Mouse (Mus musculus) hindbrain, embryonic 12.5 days (tissue): ENCODE results near the gene Krt9. TPM values are rescaled to one million over a fixed set of nuclear protein-coding genes. Genes with fewer than 3 reads are reported as not detected.
A peak's percentile ranks its signal among the peaks of the same experiment; 100 is the strongest.

Experiments
- ATAC-seq: fragments of 200-750 bp; cut with Nextera tagmentation; 2 replicates; pipeline ENCODE4 v1.8.0; 2017; ENCODE audit warnings: moderate TSS enrichment; ENCODE audit not compliant: low FRiP score
- H3K27ac ChIP-seq: fragments of 300-500 bp; sonication (generic); 2 replicates; pipeline ENCODE4 v1.5.1; 2016; ENCODE audit warnings: mild to moderate bottlenecking
- H3K27me3 ChIP-seq: fragments of 300-500 bp; sonication (generic); 2 replicates; pipeline ENCODE4 v1.6.1; 2016; ENCODE audit warnings: mild to moderate bottlenecking
- H3K36me3 ChIP-seq: fragments of 300-500 bp; sonication (generic); 2 replicates; pipeline ENCODE4 v1.6.1; 2016; ENCODE audit warnings: mild to moderate bottlenecking
- H3K4me1 ChIP-seq: fragments of 300-500 bp; sonication (generic); 2 replicates; pipeline ENCODE4 v1.6.1; 2016
- H3K4me2 ChIP-seq: fragments of 300-500 bp; sonication (generic); replicated peaks from 2 replicates; pipeline ENCODE4 v1.6.1; 2016; ENCODE audit warnings: mild to moderate bottlenecking
- H3K4me3 ChIP-seq: fragments of 300-500 bp; sonication (generic); 2 replicates; pipeline ENCODE4 v1.5.1; 2016; ENCODE audit warnings: mild to moderate bottlenecking
- H3K9ac ChIP-seq: fragments of 300-500 bp; sonication (generic); 2 replicates; pipeline ENCODE4 v1.6.1; 2016; ENCODE audit warnings: mild to moderate bottlenecking, moderate library complexity
- H3K9me3 ChIP-seq: fragments of 300-500 bp; sonication (generic); replicated peaks from 2 replicates; pipeline ENCODE4 v1.6.1; 2016; ENCODE audit warnings: mild to moderate bottlenecking
- WGBS: fragments of 180-500 bp; shearing (Covaris S2); methylation state at CpG from one replicate; pipeline ENCODE4 v1.1.7; 2016; 5-methylcytosine and 5-hydroxymethylcytosine counted together
- polyA plus RNA-seq: library from polyadenylated mRNA; unstranded; fragments of >200 nt; fragmentation: Nextera tagmentation; extraction: Ambion mirVana; gene quantifications from 2 replicates; pipeline ENCODE4 v1.2.1, GENCODE M21; 2016

Gene Krt9
- polyA plus RNA-seq, 1 experiment from 2014 or later, result 0.08 TPM

DNA sequence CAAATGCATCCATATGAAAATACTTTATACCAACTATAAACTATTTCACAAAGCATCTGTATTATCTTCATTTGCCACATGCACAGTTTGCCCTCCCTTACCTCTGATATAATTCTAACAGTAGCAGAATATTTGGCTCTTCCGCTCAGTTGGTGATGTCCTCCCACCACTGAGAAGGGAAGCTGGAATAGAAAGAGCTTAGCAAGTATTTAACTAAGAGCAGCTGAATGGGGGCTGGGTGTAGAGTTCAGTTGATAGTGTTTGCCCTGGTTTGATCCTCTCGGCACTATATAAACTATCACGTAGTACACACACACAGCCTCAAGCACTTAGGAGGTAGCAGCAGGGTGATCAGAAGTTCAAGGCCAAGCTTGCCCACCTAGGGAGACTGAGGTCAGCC lies 13.8 kb downstream of the Krt9 start:
- ATAC-seq, result no peak
- H3K4me1 ChIP-seq, result no peaks in the 10 kb centered on the region
- H3K4me3 ChIP-seq, result no peak overlapping the region
- no peak overlapping the region for H3K9ac ChIP-seq
- 84% methylated on average over 3 of the region's 3 CpGs for WGBS
- H3K4me2 ChIP-seq, result no peak overlapping the region
- no peaks in the 10 kb centered on the region for H3K36me3 ChIP-seq
- no peaks in the 10 kb centered on the region for H3K9me3 ChIP-seq
- no peak overlapping the region for H3K27ac ChIP-seq
- no peaks in the 10 kb centered on the region for H3K27me3 ChIP-seq

DNA sequence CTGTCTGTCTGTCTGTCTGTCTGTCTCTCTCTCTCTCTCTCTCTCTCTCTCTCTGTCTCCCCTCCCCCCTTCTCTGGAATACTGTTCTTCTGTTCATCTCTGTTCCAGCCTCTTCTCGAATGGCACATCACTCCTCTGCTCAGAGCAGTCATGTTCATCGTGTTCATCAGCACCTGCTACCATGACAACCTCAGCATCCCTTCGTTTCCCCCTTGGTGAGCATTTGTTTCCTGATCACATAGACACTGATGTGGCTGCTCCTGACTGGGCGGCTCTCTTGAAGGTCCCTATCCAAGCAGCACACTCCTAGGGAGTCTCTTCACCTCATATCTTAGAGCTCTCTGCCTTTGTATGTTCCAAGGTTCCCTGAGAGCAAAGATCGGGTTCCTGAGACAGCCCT lies 14.7 kb downstream of the Krt9 start:
- Histone ChIP-seq H3K4me2 (no peak overlapping the region), H3K27me3 (no peaks in the 10 kb centered on the region), H3K4me3 (no peak overlapping the region), H3K27ac (no peak overlapping the region), H3K9me3 (no peaks in the 10 kb centered on the region), H3K4me1 (no peaks in the 10 kb centered on the region), H3K9ac (no peak overlapping the region), H3K36me3 (no peaks in the 10 kb centered on the region)
- no peak for ATAC-seq
- 71% methylated on average over 5 of the region's 5 CpGs for WGBS

DNA sequence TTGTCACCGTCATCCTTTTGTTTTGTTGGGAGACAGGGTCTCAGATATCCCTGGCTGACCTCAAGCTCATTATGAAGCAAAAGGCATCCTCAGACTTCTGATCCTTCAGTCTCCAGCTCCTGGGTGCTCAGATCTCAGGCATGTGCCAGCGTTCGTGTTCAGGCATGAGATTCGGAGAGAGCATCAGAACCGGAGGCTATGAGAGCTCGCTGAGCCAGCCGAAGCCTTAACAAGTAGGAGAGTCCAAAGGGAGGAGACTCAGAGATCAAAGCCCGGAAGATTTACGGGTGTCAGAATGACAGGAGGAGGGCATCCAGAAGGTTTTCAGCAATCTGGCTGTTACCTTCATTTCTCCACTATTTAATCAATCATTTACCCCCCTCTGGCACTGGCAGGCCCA lies 16.3 kb downstream of the Krt9 start:
- no peak overlapping the region for H3K9ac ChIP-seq
- H3K4me1 ChIP-seq, result no peaks in the 10 kb centered on the region
- ATAC-seq, result no peak
- no peaks in the 10 kb centered on the region for H3K27me3 ChIP-seq
- no peak overlapping the region for H3K27ac ChIP-seq
- no peaks in the 10 kb centered on the region for H3K9me3 ChIP-seq
- H3K4me3 ChIP-seq, result no peak overlapping the region
- no peaks in the 10 kb centered on the region for H3K36me3 ChIP-seq
- WGBS, result 82% methylated on average over 9 of the region's 9 CpGs
- no peak overlapping the region for H3K4me2 ChIP-seq

DNA sequence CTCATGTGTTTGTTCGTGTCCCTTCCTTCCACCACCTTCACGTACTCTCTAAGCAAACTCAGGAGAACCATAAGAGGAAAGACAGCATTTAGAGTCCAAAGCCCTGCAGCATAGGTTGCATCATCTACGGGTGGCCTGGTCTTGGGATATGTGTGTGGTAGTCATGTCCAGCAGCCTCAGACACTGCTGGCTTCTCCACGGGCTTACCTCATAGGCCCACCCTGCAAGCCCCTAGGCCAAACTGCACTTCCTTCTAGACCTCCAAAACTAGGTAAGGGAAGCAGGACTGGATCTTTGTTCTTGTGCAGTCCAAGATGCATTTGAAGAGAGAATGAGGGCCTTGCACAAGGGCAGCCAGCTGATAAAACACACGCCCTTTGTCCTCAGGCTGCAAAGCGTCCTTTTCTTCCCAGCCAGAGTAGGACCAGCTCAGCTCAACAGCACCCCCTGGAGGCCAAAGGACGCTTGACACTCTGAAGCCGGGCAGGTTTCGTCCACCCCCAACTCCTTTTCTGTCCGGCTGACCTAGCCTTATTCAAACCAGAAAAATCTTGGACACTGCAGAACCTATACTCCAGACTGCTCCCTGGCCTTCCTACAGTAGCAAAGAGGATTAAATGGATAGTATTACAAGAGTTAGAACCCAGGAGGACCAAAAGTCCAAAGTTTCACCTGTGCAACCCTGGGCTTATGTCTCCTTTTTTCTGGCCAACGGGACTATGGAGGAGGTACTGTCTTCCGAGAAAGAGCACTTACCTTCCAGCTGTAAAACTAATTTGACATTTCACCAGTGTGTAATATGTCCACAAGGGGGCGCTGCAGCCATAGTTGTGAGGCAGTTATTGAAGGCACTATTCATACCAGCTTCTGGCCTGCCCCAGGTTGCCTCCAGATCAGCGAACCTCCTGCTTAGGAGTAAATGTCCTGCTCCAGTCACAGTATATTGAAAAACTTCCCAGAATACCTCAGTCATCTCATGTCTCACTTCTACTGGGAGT lies 24.0 kb downstream of the Krt9 start:
- Histone ChIP-seq H3K9me3 (no peaks in the 10 kb centered on the region), H3K4me2 (no peak overlapping the region), H3K4me1 (no peaks in the 10 kb centered on the region), H3K9ac (no peak overlapping the region), H3K36me3 (no peaks in the 10 kb centered on the region), H3K4me3 (no peak overlapping the region), H3K27ac (no peak overlapping the region), H3K27me3 (no peaks in the 10 kb centered on the region)
- WGBS, result 34% methylated on average over 14 of the region's 14 CpGs
- ATAC-seq, result peak; percentile 40; the same call in 1 of the 2 replicates

DNA sequence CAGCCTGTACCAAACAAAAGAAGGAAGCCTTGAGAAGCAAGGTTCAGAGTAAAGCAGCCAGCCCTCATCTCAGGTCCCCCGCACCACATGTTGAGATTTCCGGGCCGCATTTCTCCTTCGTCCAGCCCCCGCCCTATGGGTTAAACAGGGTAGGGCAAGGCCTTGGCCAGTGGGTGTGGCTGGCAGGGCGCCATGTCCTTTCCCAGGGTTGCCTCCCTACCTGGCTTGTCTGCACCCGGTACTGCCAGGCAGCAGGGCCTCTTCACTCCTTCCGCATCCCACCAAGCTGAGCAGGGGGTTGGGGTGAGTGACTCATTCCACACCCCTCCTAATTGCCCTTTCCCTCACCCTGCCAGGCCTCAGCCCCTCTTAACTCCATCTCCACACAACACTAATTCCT lies 25.0 kb downstream of the Krt9 start:
- H3K4me3 ChIP-seq, result no peak overlapping the region
- no peak overlapping the region for H3K9ac ChIP-seq
- ATAC-seq, result no peak
- H3K27ac ChIP-seq, result no peak overlapping the region
- H3K36me3 ChIP-seq, result no peaks in the 10 kb centered on the region
- no peaks in the 10 kb centered on the region for H3K9me3 ChIP-seq
- H3K4me1 ChIP-seq, result no peaks in the 10 kb centered on the region
- 80% methylated on average over 8 of the region's 8 CpGs for WGBS
- H3K4me2 ChIP-seq, result no peak overlapping the region
- no peaks in the 10 kb centered on the region for H3K27me3 ChIP-seq

DNA sequence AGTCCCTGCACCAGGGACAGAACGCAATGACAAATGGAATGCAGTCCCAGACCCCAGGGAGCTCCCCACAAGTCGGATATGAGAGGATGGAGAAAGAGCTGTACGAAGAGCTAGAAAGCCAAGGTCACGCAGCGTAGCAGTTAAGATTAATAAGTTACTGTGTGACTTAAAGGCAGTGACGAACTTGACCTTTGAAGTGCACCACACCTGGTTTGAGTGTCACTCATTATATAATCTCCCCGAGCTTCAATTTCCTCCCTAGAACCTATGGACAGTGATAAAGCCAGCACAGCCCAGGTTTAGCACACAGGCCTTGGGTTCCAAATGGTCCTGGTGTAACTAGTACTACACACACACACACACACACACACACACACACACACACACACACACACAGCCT lies 28.7 kb downstream of the Krt9 start:
- WGBS, result 55% methylated on average over 7 of the region's 7 CpGs
- H3K27me3 ChIP-seq, result no peaks in the 10 kb centered on the region
- H3K9ac ChIP-seq, result no peak overlapping the region
- H3K36me3 ChIP-seq, result no peaks in the 10 kb centered on the region
- no peak overlapping the region for H3K27ac ChIP-seq
- no peak for ATAC-seq
- no peaks in the 10 kb centered on the region for H3K4me1 ChIP-seq
- H3K4me3 ChIP-seq, result no peak overlapping the region
- no peaks in the 10 kb centered on the region for H3K9me3 ChIP-seq
- no peak overlapping the region for H3K4me2 ChIP-seq

DNA sequence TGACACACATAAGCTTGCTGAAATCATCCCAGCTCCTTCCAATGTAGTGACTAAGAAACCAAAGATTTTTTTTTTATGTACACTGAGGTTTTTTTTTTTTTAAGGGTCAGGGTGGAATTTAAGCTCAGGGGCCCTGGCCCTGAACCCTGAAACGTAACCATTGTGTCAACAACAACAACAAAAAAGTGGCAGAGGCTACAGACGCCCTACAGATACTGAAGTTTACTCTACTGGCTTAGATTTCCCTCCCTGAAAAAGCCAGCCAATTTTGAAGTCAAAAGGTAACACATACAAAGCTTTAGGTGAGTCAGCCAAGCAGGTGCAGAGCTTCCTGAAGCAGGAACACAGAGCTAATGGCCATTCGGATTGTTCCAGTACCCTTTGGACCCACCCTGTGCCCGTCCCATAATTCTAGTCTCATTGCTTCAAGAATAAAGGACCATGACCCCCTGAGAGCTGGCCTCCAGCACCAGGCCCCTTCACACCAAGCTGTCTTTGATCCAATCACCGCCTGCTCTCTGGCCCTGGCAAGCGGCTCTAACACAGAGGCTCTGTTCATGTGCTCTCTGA lies 35.1 kb downstream of the Krt9 start:
- Histone ChIP-seq H3K27ac (no peak overlapping the region), H3K27me3 (no peaks in the 10 kb centered on the region), H3K4me1 (no peaks in the 10 kb centered on the region), H3K4me2 (no peak overlapping the region), H3K9ac (no peak overlapping the region), H3K36me3 (no peaks in the 10 kb centered on the region), H3K9me3 (no peaks in the 10 kb centered on the region), H3K4me3 (no peak overlapping the region)
- WGBS, result 73% methylated on average over 6 of the region's 6 CpGs
- no peak for ATAC-seq

DNA sequence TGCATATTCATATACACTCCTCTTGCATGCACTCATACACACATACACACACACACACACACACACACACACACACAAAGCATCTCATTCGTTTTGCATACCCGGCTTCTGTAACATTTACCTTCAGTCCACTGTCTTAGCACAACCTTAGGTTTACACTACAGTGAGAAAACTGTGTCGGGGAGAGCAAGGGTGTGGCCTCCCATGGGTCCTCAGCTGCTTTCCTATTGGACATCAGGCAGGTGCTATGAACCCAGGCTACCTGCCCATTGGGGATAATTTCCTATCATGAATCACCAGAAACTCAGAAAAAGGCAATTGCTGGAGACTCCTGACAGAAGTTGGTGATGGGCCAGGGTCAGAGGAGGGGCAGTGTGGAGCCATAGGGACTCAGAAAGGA lies 35.7 kb downstream of the Krt9 start:
- no peak overlapping the region for H3K9ac ChIP-seq
- ATAC-seq, result no peak
- H3K4me2 ChIP-seq, result no peak overlapping the region
- no peaks in the 10 kb centered on the region for H3K9me3 ChIP-seq
- H3K4me1 ChIP-seq, result no peaks in the 10 kb centered on the region
- WGBS, result 86% methylated on average over 3 of the region's 3 CpGs
- no peak overlapping the region for H3K4me3 ChIP-seq
- H3K27me3 ChIP-seq, result no peaks in the 10 kb centered on the region
- H3K36me3 ChIP-seq, result no peaks in the 10 kb centered on the region
- no peak overlapping the region for H3K27ac ChIP-seq

DNA sequence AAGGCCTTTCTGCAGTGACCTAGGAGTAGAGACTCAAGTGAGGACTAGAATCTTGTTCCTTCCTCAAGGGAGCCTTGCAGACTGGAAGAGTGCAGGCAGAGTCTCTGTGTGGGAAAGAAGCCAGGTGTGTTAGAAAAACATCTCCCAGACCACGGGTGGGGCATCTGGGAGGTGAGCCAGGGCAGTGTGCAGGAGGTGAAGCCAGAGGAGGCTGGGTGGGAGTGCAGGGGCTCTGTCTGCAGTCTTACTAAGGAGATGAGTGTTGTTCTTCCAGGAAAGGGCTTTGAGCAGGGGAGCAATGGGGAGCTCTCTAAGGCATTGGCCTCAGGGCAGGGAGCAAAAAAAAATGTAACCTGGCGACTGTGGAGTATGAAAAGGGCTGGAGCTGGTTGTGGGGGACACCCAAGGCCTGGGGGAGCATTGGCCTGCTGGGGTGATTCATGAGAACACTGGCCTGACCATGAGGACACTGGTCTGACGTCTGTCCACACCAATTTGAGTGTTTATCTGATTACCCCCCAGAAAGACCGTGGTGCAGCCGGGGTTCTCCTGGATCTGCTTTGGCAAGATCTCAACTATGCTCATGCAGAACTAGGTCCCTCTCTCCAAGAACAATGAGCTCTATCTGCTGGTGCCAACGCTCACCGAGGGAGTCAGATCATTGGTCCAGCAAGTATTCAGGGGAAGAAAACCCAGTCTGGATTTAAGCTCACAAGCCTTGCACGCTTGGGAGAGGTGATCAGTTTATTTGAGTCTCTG lies 37.4 kb downstream of the Krt9 start:
- no peaks in the 10 kb centered on the region for H3K36me3 ChIP-seq
- H3K27me3 ChIP-seq, result no peaks in the 10 kb centered on the region
- 74% methylated on average over 8 of the region's 8 CpGs for WGBS

DNA sequence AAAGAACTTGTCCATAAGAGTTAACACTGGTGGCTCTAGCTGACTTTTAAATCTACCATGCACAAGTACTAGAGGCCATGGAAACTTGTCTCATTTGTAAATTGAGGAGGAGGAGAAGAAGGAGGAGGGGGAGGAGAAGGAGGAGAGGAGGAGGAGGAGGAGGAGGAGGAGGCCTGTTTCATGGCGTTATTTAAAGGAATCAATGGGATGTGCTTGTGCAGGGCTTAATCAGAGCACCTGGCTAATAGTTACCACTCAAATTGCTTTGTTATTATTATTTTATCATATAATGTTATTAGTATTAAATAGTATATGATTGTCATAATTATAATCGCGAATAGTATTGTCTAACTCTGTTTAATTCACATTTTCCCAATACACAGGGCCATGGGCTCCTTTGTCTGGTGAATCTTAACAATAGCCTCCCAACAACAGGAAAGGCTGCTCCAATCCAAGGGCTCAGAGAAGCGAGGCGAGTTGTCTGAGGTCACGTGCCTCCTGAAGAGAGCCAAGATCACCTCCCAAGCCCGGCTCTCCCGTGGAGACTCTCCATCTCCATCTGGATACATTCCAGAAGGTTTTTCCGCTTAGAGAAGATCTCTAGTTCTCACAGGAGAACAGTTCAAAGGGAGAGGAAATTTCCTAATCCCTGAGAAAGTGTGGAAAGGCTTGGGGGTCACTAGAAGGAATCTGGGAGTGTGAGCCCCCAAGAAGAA lies 44.3 kb downstream of the Krt9 start, which contains the start of gene Krt19:
Gene Krt19, minus strand, starts transcription at position 51 of the 716 bp plus-strand sequence.
- ATAC-seq, result no peak
- H3K36me3 ChIP-seq, result no peaks in the 10 kb centered on the region
- WGBS, result 41% methylated on average over 9 of the region's 9 CpGs

More for the DNA sequence above, 37.4 kb downstream of the Krt9 start:
- Histone ChIP-seq H3K4me2 (no peak overlapping the region), H3K9me3 (no peaks in the 10 kb centered on the region), H3K9ac (no peak overlapping the region), H3K27ac (no peak overlapping the region), H3K4me3 (no peak overlapping the region), H3K4me1 (no peaks in the 10 kb centered on the region)
- ATAC-seq, result no peak

DNA sequence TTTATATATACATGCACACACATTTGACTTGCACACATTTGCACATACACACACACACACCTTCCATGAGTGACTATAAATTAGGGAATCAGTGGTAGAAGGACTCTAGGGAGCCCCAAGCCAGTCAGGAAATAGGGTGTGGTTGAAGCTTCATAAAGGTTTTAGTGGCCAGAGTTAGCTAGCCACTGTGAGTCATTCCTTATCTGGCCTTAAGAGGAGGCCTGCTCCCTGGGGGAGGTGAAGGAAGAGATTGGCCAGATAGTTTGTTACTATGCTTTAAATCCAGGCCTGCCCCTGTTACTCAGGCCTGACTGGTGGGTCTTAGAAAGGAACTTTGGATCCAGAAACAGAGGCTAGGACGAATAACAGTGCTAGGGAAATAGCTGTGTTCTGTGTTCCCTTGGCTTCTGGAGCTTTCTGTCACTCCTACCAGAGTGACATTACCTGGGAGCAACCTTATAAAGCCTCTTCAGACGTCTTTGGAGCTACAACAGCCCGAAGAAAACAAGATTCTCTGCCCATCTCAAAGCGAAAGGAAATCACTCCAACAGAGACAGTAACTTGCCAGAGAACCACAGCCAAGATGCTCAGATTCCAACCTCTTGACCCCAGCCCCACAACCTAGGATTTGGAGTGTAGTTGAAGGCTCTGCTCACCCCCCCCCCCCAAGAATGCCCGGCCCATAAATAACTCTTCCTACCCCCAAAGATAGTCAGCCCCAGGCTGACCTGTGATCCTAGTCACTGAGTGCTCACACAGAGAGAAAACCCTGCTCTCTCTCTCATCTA lies 45.3 kb downstream of the Krt9 start:
- ATAC-seq, result no peak
- Histone ChIP-seq H3K4me1 (peaks cover 14% of the 10 kb centered on the region), H3K36me3 (no peaks in the 10 kb centered on the region), H3K9ac (no peak overlapping the region), H3K4me2 (no peak overlapping the region), H3K27ac (no peak overlapping the region), H3K27me3 (peaks cover 39% of the 10 kb centered on the region), H3K9me3 (no peaks in the 10 kb centered on the region), H3K4me3 (no peak overlapping the region)
- WGBS, result 67% methylated on average over 5 of the region's 5 CpGs

More for the DNA sequence above, 44.3 kb downstream of the Krt9 start, which contains the start of gene Krt19:
- Histone ChIP-seq H3K4me1 (peaks cover 14% of the 10 kb centered on the region), H3K4me3 (no peak within 1 kb of the TSS), H3K4me2 (no peak within 1 kb of the TSS), H3K9me3 (no peaks in the 10 kb centered on the region), H3K27ac (no peak within 1 kb of the TSS), H3K27me3 (peaks cover 37% of the 10 kb centered on the region), H3K9ac (no peak within 1 kb of the TSS)
